Mouse (Mus musculus): ENCODE measurements around the gene Selp.

GRCm38 (mm10) chr1:164149083-164149482 lies 34.0 kb downstream of the Selp start:
- TF ChIP-seq CTCF (IDR thresholded peaks at IDR 0.05; ENCODE audit: control insufficient read depth, insufficient read depth, insufficient replicate concordance, low read depth, low read length) = no peak
- TF ChIP-seq POLR2A (IDR thresholded peaks at IDR 0.05; ENCODE audit: control insufficient read depth, low read depth, low read length) = no peak

All from testis, adult 2 months (tissue).